Mouse (Mus musculus) effector memory CD4-positive, alpha-beta T cell, adult 7 months (primary cell): ENCODE measurements around the gene Cryba2. TPM values are rescaled to one million over a fixed set of nuclear protein-coding genes. Genes with fewer than 3 reads are reported as not detected.

Source experiments
- polyA plus RNA-seq: library from polyadenylated mRNA; unstranded; fragments of 100-300 nt; shearing (Covaris generic); gene quantifications from one replicate; pipeline ENCODE4 v1.2.1, GENCODE M21; 2017

The Cryba2 gene
- not detected for polyA plus RNA-seq

GRCm38 (mm10) chr1:74893134-74893855 is at the start of gene Cryba2:
Cryba2 (minus strand) TSS chr1:74893143.

GRCm38 (mm10) chr1:74935402-74935801 is 42.5 kb upstream of the Cryba2 start, which contains the start of gene Cfap65:
Cfap65 (minus strand) TSS chr1:74935599.

GRCm38 (mm10) chr1:74885369-74886042 is 7.4 kb downstream of the Cryba2 start, which contains the start of gene Fev:
Fev (minus strand) TSS chr1:74885419.

GRCm38 (mm10) chr1:74854306-74855056 is 38.5 kb downstream of the Cryba2 start, which contains the start of gene Cdk5r2:
Cdk5r2 (plus strand) TSS chr1:74854934.

Other genes starting within 250 kb of the Cryba2 start
- 45.6 TPM for gene Ttll4, start 231.4 kb downstream of the Cryba2 start, polyA plus RNA-seq
- gene Cyp27a1, start 179.6 kb downstream of the Cryba2 start, polyA plus RNA-seq: not detected
- gene Prkag3, start 143.9 kb downstream of the Cryba2 start, polyA plus RNA-seq: not detected
- not detected for gene Wnt6, start 121.3 kb downstream of the Cryba2 start, polyA plus RNA-seq
- gene Wnt10a, start 101.6 kb downstream of the Cryba2 start, polyA plus RNA-seq: 0.40 TPM
- gene Cdk5r2, start 38.2 kb downstream of the Cryba2 start, polyA plus RNA-seq: not detected
- not detected for gene Fev, start 7.7 kb downstream of the Cryba2 start, polyA plus RNA-seq
- gene Cfap65, start 42.5 kb upstream of the Cryba2 start, polyA plus RNA-seq: not detected
- gene Ihh, start 58.5 kb upstream of the Cryba2 start, polyA plus RNA-seq: 0.15 TPM
- 6.5 TPM for gene Nhej1, start 232.1 kb upstream of the Cryba2 start, polyA plus RNA-seq
- 0.30 TPM for gene Slc23a3, start 240.7 kb upstream of the Cryba2 start, polyA plus RNA-seq
- 159 TPM for gene Cnppd1, start 249.6 kb upstream of the Cryba2 start, polyA plus RNA-seq
- 86.1 TPM for gene Retreg2, start 249.6 kb upstream of the Cryba2 start, polyA plus RNA-seq